Mouse (Mus musculus): ENCODE measurements at regions not wholly inside any gene's neighbourhood (a gene's known extent, or its start where the extent isn't known, plus 50 kb on each side); places are given as distances from the start of the nearest gene placed in this dataset.

GRCm38 (mm10) chr6:70714239-70714638 is 77.8 kb downstream of the Rpia start:
- H3K9ac ChIP-seq = peak overlapping the region; percentile 24; the same call in 1 of the 2 replicates
- WGBS = 15% methylated on average over 6 of the region's 6 CpGs
- H3K4me1 ChIP-seq = no peaks in the 10 kb centered on the region
- H3K9me3 ChIP-seq (replicated peaks) = no peaks in the 10 kb centered on the region
- H3K36me3 ChIP-seq = no peaks in the 10 kb centered on the region
- H3K27ac ChIP-seq = no peak overlapping the region
- peak overlapping the region; percentile 44 for H3K4me2 ChIP-seq (replicated peaks)
- no peaks in the 10 kb centered on the region for H3K27me3 ChIP-seq
- no peak overlapping the region for H3K4me3 ChIP-seq
- ATAC-seq (ENCODE audit: low FRiP score) = peak; percentile 41; the same call in 1 of the 2 replicates

GRCm38 (mm10) chr6:70713665-70714064 is 78.4 kb downstream of the Rpia start:
- Histone ChIP-seq H3K4me1 (no peaks in the 10 kb centered on the region), H3K9ac (no peak overlapping the region), H3K9me3 (replicated peaks) (no peaks in the 10 kb centered on the region), H3K4me2 (replicated peaks) (no peak overlapping the region), H3K36me3 (no peaks in the 10 kb centered on the region), H3K27ac (no peak overlapping the region), H3K4me3 (no peak overlapping the region), H3K27me3 (no peaks in the 10 kb centered on the region)
- ATAC-seq (ENCODE audit: low FRiP score) = no peak; the same call in 1 of the 2 replicates
- WGBS = 80% methylated on average over 6 of the region's 6 CpGs

- 45% methylated on average over 7 of the region's 7 CpGs for WGBS
- 0 out of 2 replicates have a peak, but pooled peaks have one; percentile 10 for ATAC-seq (ENCODE audit: low FRiP score)
- H3K4me1 ChIP-seq = no peaks in the 10 kb centered on the region
Observed at GRCm38 (mm10) chr6:70713118-70713517, 78.9 kb downstream of the Rpia start.

GRCm38 (mm10) chr6:70709338-70710055 is 82.5 kb downstream of the Rpia start:
- Histone ChIP-seq H3K27me3 (no peaks in the 10 kb centered on the region), H3K4me3 (no peak overlapping the region), H3K9ac (no peak overlapping the region), H3K4me2 (replicated peaks) (no peak overlapping the region), H3K27ac (no peak overlapping the region), H3K9me3 (replicated peaks) (no peaks in the 10 kb centered on the region), H3K36me3 (no peaks in the 10 kb centered on the region), H3K4me1 (no peaks in the 10 kb centered on the region)
- WGBS = 11% methylated on average over 7 of the region's 7 CpGs
- ATAC-seq (ENCODE audit: low FRiP score) = peak; percentile 76

More at GRCm38 (mm10) chr6:70713118-70713517, 78.9 kb downstream of the Rpia start:
- Histone ChIP-seq H3K9me3 (replicated peaks) (no peaks in the 10 kb centered on the region), H3K4me3 (no peak overlapping the region), H3K27ac (no peak overlapping the region), H3K9ac (no peak overlapping the region), H3K27me3 (no peaks in the 10 kb centered on the region), H3K4me2 (replicated peaks) (no peak overlapping the region), H3K36me3 (no peaks in the 10 kb centered on the region)

GRCm38 (mm10) chr6:70695596-70695995 is 96.4 kb downstream of the Rpia start:
- H3K27me3 ChIP-seq = no peaks in the 10 kb centered on the region
- H3K4me1 ChIP-seq = no peaks in the 10 kb centered on the region
- H3K4me2 ChIP-seq (replicated peaks) = no peak overlapping the region
- H3K9ac ChIP-seq = no peak overlapping the region
- H3K36me3 ChIP-seq = no peaks in the 10 kb centered on the region
- H3K4me3 ChIP-seq = no peak overlapping the region
- H3K9me3 ChIP-seq (replicated peaks) = peaks cover 4% of the 10 kb centered on the region; the same call in 1 of the 2 replicates
- no peak overlapping the region for H3K27ac ChIP-seq
- WGBS = 96% methylated on average over 26 of the region's 26 CpGs
- ATAC-seq (ENCODE audit: low FRiP score) = no peak
